In genomic region chr5:97444191-97444590, GRCm38 (mm10) we compare ENCODE assay signal across 28 mouse cellular contexts. TPM values are rescaled to one million over a fixed set of nuclear protein-coding genes. Genes with fewer than 3 reads are reported as not detected.
DNase-seq lines count a peak whose midpoint lies in the region; ATAC-seq and TF ChIP-seq lines count a peak whose summit lies in the region.
"Had no signal": no experiment of that assay in that cellular context is flagged by ENCODE, and none has a peak within 500 bp of the region (broad histone marks: within the 10 kb centered on the region; RNA-seq: fewer than 3 reads in every experiment).

No protein-coding gene starts in this region.

- ATAC-seq in hindbrain, postnatal 0 days, result no peak
- ATAC-seq in hindbrain, embryonic 16.5 days, result no peak
- no peak for ATAC-seq in midbrain, postnatal 0 days (ENCODE audit: low FRiP score)
- no peak for ATAC-seq in midbrain, embryonic 16.5 days
- ATAC-seq: activated CD4-positive, CD25-positive, alpha-beta regulatory T cell, adult 4 months; CD4-positive, CD25-positive, alpha-beta regulatory T cell, adult 4 months; Patski had no signal

- TF ChIP-seq CTCF in hindbrain, postnatal 0 days (IDR thresholded peaks at IDR 0.05; ENCODE audit: low read depth), result no peak
- no peak for TF ChIP-seq CTCF in layer of hippocampus, adult 2 months (conservative IDR thresholded peaks at IDR 0.05)
- TF ChIP-seq CTCF in midbrain, postnatal 0 days (IDR thresholded peaks at IDR 0.05), result no peak

- H3K9me3 ChIP-seq in hindbrain, postnatal 0 days (ENCODE audit: low read length), result no peaks in the 10 kb centered on the region
- peaks cover 5% of the 10 kb centered on the region; the same call in 1 of the 2 replicates for H3K9me3 ChIP-seq in hindbrain, embryonic 16.5 days (ENCODE audit: control insufficient read depth, low read length)
- no peaks in the 10 kb centered on the region for H3K9me3 ChIP-seq in midbrain, postnatal 0 days (ENCODE audit: low read length)
- H3K9me3 ChIP-seq in midbrain, embryonic 16.5 days (replicated peaks; ENCODE audit: control insufficient read depth, low read length, poor library complexity, severe bottlenecking), result peaks cover 3% of the 10 kb centered on the region; the same call in 1 of the 2 replicates
- H3K9me3 ChIP-seq: G1E had no signal

- no peaks in the 10 kb centered on the region for H3K36me3 ChIP-seq in hindbrain, postnatal 0 days (ENCODE audit: insufficient read depth, low read length)
- H3K36me3 ChIP-seq in hindbrain, embryonic 16.5 days (ENCODE audit: control insufficient read depth, insufficient read depth, low read length), result no peaks in the 10 kb centered on the region
- no peaks in the 10 kb centered on the region for H3K36me3 ChIP-seq in midbrain, postnatal 0 days (ENCODE audit: insufficient read depth, low read length)
- H3K36me3 ChIP-seq in midbrain, embryonic 16.5 days (ENCODE audit: control insufficient read depth, insufficient read depth, low read length), result no peaks in the 10 kb centered on the region
- H3K36me3 ChIP-seq: G1E had no signal

- H3K9ac ChIP-seq in hindbrain, postnatal 0 days (replicated peaks; ENCODE audit: low read length), result no peak overlapping the region
- H3K9ac ChIP-seq in hindbrain, embryonic 16.5 days (ENCODE audit: low read depth, low read length), result no peak overlapping the region
- no peak overlapping the region for H3K9ac ChIP-seq in midbrain, postnatal 0 days (replicated peaks; ENCODE audit: low read length, poor library complexity, severe bottlenecking)
- no peak overlapping the region for H3K9ac ChIP-seq in midbrain, embryonic 16.5 days (ENCODE audit: low read depth, low read length)

- 41% methylated on average over 1 of the region's 1 CpGs for WGBS in hindbrain, postnatal 0 days
- 40% methylated on average over 1 of the region's 1 CpGs for WGBS in hindbrain, embryonic 16.5 days
- 52% methylated on average over 1 of the region's 1 CpGs for WGBS in midbrain, postnatal 0 days
- 50% methylated on average over 1 of the region's 1 CpGs for WGBS in midbrain, embryonic 16.5 days

- H3K4me2 ChIP-seq in hindbrain, postnatal 0 days (ENCODE audit: low read depth, low read length), result no peak overlapping the region
- no peak overlapping the region for H3K4me2 ChIP-seq in hindbrain, embryonic 16.5 days (ENCODE audit: low read length)
- no peak overlapping the region for H3K4me2 ChIP-seq in midbrain, postnatal 0 days (ENCODE audit: low read depth, low read length, poor library complexity, severe bottlenecking)
- H3K4me2 ChIP-seq in midbrain, embryonic 16.5 days (ENCODE audit: low read length), result no peak overlapping the region

- DNase-seq in cerebellum, postnatal 10 days, result peak; percentile 57 to 59
- no peak for DNase-seq in cerebellum, adult 11 months
- DNase-seq in hindbrain, postnatal 0 days (ENCODE audit: low spot score), result peak; percentile 30
- DNase-seq in layer of hippocampus, adult 2 months (ENCODE audit: low spot score in 2 of 2), result no peak
- DNase-seq in layer of hippocampus, adult 11-12 months (ENCODE audit: low spot score), result no peak
- peak; percentile 21 for DNase-seq in midbrain, postnatal 0 days (ENCODE audit: low spot score)
- DNase-seq: adrenal gland, adult 2 months; adrenal gland, adult 8-10 months; adrenal gland, postnatal 10 days; adrenal gland, postnatal 14 days; adrenal gland, postnatal 25 days; adrenal gland, postnatal 36 days; B cell, adult 2 months; cerebellum, adult 11-12 months; cerebellum, adult 18-20 months had no signal

- H3K4me3 ChIP-seq in hindbrain, postnatal 0 days (ENCODE audit: low read length), result no peak overlapping the region
- no peak overlapping the region for H3K4me3 ChIP-seq in hindbrain, embryonic 16.5 days (ENCODE audit: low read length)
- no peak overlapping the region for H3K4me3 ChIP-seq in layer of hippocampus, adult 2 months
- no peak overlapping the region for H3K4me3 ChIP-seq in midbrain, postnatal 0 days (ENCODE audit: low read depth, low read length)
- no peak overlapping the region for H3K4me3 ChIP-seq in midbrain, embryonic 16.5 days (ENCODE audit: low read depth, low read length)

- H3K27me3 ChIP-seq in hindbrain, postnatal 0 days (ENCODE audit: insufficient read depth, low read length), result no peaks in the 10 kb centered on the region
- no peaks in the 10 kb centered on the region for H3K27me3 ChIP-seq in hindbrain, embryonic 16.5 days (replicated peaks; ENCODE audit: control insufficient read depth, insufficient read depth, low read length)
- no peaks in the 10 kb centered on the region for H3K27me3 ChIP-seq in midbrain, postnatal 0 days (ENCODE audit: insufficient read depth, low read length)
- no peaks in the 10 kb centered on the region for H3K27me3 ChIP-seq in midbrain, embryonic 16.5 days (ENCODE audit: control insufficient read depth, insufficient read depth, low read depth, low read length)
- H3K27me3 ChIP-seq: CH12.LX, Patski had no signal

- no peak overlapping the region for H3K27ac ChIP-seq in hindbrain, postnatal 0 days
- H3K27ac ChIP-seq in hindbrain, embryonic 16.5 days (ENCODE audit: low read depth, low read length), result no peak overlapping the region
- H3K27ac ChIP-seq in layer of hippocampus, adult 2 months, result peak overlapping the region; percentile 36; the same call in 1 of the 2 replicates
- no peak overlapping the region for H3K27ac ChIP-seq in midbrain, postnatal 0 days (ENCODE audit: low read depth, low read length)
- H3K27ac ChIP-seq in midbrain, embryonic 16.5 days (ENCODE audit: low read length), result no peak overlapping the region

- H3K4me1 ChIP-seq in hindbrain, postnatal 0 days (ENCODE audit: insufficient read depth, low read length), result no peaks in the 10 kb centered on the region
- no peaks in the 10 kb centered on the region for H3K4me1 ChIP-seq in hindbrain, embryonic 16.5 days (ENCODE audit: control insufficient read depth, insufficient read depth, low read depth, low read length)
- no peaks in the 10 kb centered on the region for H3K4me1 ChIP-seq in midbrain, postnatal 0 days (ENCODE audit: insufficient read depth, low read length)
- H3K4me1 ChIP-seq in midbrain, embryonic 16.5 days (ENCODE audit: control insufficient read depth, insufficient read depth, low read length), result no peaks in the 10 kb centered on the region

RNA-seq across cellular contexts. Expression of gene Gk2, which starts 12.6 kb away (rescaled TPM):
- not detected in 2 replicates for total RNA-seq in hindbrain, postnatal 0 days (2014; rRNA removed)
- polyA plus RNA-seq in hindbrain, postnatal 0 days (2015; fragmentation: Nextera tagmentation; extraction: Ambion mirVana), result not detected in 2 replicates
- not detected in 2 replicates for polyA plus RNA-seq in hindbrain, embryonic 16.5 days (2015; fragmentation: Nextera tagmentation; extraction: Ambion mirVana)
- not detected for total RNA-seq in layer of hippocampus, adult 2 months (2021)
- not detected in 2 replicates for total RNA-seq in midbrain, postnatal 0 days (2014; rRNA removed)
- polyA plus RNA-seq in midbrain, postnatal 0 days (2015; fragmentation: Nextera tagmentation; extraction: Ambion mirVana), result not detected in 2 replicates
- not detected in 2 replicates for polyA plus RNA-seq in midbrain, embryonic 16.5 days (2015; fragmentation: Nextera tagmentation; extraction: Ambion mirVana)
- total RNA-seq: adrenal gland, adult 18-20 months; adrenal gland, adult 2 months; adrenal gland, adult 8-10 months; adrenal gland, postnatal 10 days; adrenal gland, postnatal 14 days; adrenal gland, postnatal 25 days; adrenal gland, postnatal 36 days; adrenal gland, postnatal 4 days; CH12.LX; ES-E14; MEL had no signal
- polyA plus RNA-seq: adrenal gland, adult 2 months; brain, embryonic 14.5 days; C2C12; G1E; Patski had no signal

RNA-seq across cellular contexts. Expression of gene Naa11, which starts 52.0 kb away (rescaled TPM):
- total RNA-seq in hindbrain, postnatal 0 days (2014; rRNA removed), result not detected in 2 replicates
- polyA plus RNA-seq in hindbrain, postnatal 0 days (2015; fragmentation: Nextera tagmentation; extraction: Ambion mirVana), result 0.05 TPM in 1 of 2 replicates, not detected in the other
- not detected in 2 replicates for polyA plus RNA-seq in hindbrain, embryonic 16.5 days (2015; fragmentation: Nextera tagmentation; extraction: Ambion mirVana)
- not detected for total RNA-seq in layer of hippocampus, adult 2 months (2021)
- not detected in 2 replicates for total RNA-seq in midbrain, postnatal 0 days (2014; rRNA removed)
- 0.04 TPM in 1 of 2 replicates, not detected in the other for polyA plus RNA-seq in midbrain, postnatal 0 days (2015; fragmentation: Nextera tagmentation; extraction: Ambion mirVana)
- 0.05 and 0.11 TPM in 2 replicates for polyA plus RNA-seq in midbrain, embryonic 16.5 days (2015; fragmentation: Nextera tagmentation; extraction: Ambion mirVana)
- total RNA-seq: adrenal gland, adult 18-20 months; adrenal gland, adult 2 months; adrenal gland, adult 8-10 months; adrenal gland, postnatal 10 days; adrenal gland, postnatal 14 days; adrenal gland, postnatal 25 days; adrenal gland, postnatal 36 days; adrenal gland, postnatal 4 days; CH12.LX; MEL had no signal
- polyA plus RNA-seq: activated CD4-positive, CD25-positive, alpha-beta regulatory T cell, adult 4 months; adrenal gland, adult 2 months; brain, embryonic 14.5 days; CD4-positive, CD25-positive, alpha-beta regulatory T cell, adult 4 months; G1E; Patski had no signal

Comparison
In these comparisons a context has a peak if more than half of its experiments do, and no peak if none do; other contexts are left out.
1. DNase-seq: peak in cerebellum, postnatal 10 days (2 of 2), hindbrain, postnatal 0 days (single experiment) and midbrain, postnatal 0 days (single experiment); none in cerebellum, adult 11 months (single experiment), layer of hippocampus, adult 2 months (0 of 2) and layer of hippocampus, adult 11-12 months (single experiment).